In genomic region chr1:161999338-161999737, GRCm38 (mm10) we compare ENCODE assay signal across 9 mouse cellular contexts. TPM values are rescaled to one million over a fixed set of nuclear protein-coding genes. Genes with fewer than 3 reads are reported as not detected.
DNase-seq lines count a peak whose midpoint lies in the region; ATAC-seq and TF ChIP-seq lines count a peak whose summit lies in the region.
"Had no signal": no experiment of that assay in that cellular context is flagged by ENCODE, and none has a peak within 500 bp of the region (broad histone marks: within the 10 kb centered on the region; RNA-seq: fewer than 3 reads in every experiment).

No protein-coding gene starts in this region.

- peaks cover 7% of the 10 kb centered on the region; the same call in 1 of the 2 replicates for H3K4me1 ChIP-seq in spleen, adult 2 months (ENCODE audit: control insufficient read depth, insufficient read depth, insufficient read length)
- H3K4me1 ChIP-seq in limb, embryonic 10.5 days = peaks cover 49% of the 10 kb centered on the region
- peaks cover 24% of the 10 kb centered on the region for H3K4me1 ChIP-seq in stomach, embryonic 14.5 days (ENCODE audit: control insufficient read depth, insufficient read depth, low read length)

- no peak overlapping the region for H3K4me2 ChIP-seq in stomach, embryonic 14.5 days (replicated peaks; ENCODE audit: low read depth, low read length)

- no peak for TF ChIP-seq CTCF in gastrocnemius, adult 2 months (IDR thresholded peaks at IDR 0.05)
- TF ChIP-seq CTCF in spleen, adult 2 months (IDR thresholded peaks at IDR 0.05; ENCODE audit: extremely low read depth, insufficient read depth, insufficient read length, insufficient replicate concordance) = no peak

- H3K4me3 ChIP-seq in gastrocnemius, adult 2 months = peak overlapping the region; percentile 64
- H3K4me3 ChIP-seq in spleen, adult 2 months (ENCODE audit: extremely low read depth, insufficient read depth, insufficient read length) = no peak overlapping the region
- H3K4me3 ChIP-seq in limb, embryonic 10.5 days = no peak overlapping the region
- no peak overlapping the region for H3K4me3 ChIP-seq in stomach, embryonic 14.5 days (ENCODE audit: low read depth, low read length)

- H3K9me3 ChIP-seq in limb, embryonic 10.5 days (replicated peaks) = no peaks in the 10 kb centered on the region
- no peaks in the 10 kb centered on the region for H3K9me3 ChIP-seq in stomach, embryonic 14.5 days (ENCODE audit: control insufficient read depth, low read depth, low read length)

- ATAC-seq in stomach, embryonic 14.5 days (ENCODE audit: insufficient number of reproducible peaks, insufficient read depth, low FRiP score, low read depth) = no peak

- H3K27me3 ChIP-seq in spleen, adult 2 months (ENCODE audit: control insufficient read depth, insufficient read depth, low read length) = no peaks in the 10 kb centered on the region
- H3K27me3 ChIP-seq in limb, embryonic 10.5 days (ENCODE audit: low read depth, poor library complexity, severe bottlenecking) = no peaks in the 10 kb centered on the region
- H3K27me3 ChIP-seq in stomach, embryonic 14.5 days (ENCODE audit: control insufficient read depth, insufficient read depth, low read length) = no peaks in the 10 kb centered on the region

- H3K9ac ChIP-seq in stomach, embryonic 14.5 days (replicated peaks; ENCODE audit: low read depth, low read length) = no peak overlapping the region

- peak overlapping the region; percentile 76 for H3K27ac ChIP-seq in gastrocnemius, adult 2 months
- H3K27ac ChIP-seq in spleen, adult 2 months (ENCODE audit: insufficient read depth, low read length) = peak overlapping the region; percentile 22; the same call in 1 of the 2 replicates
- peak overlapping the region; percentile 95 for H3K27ac ChIP-seq in limb, embryonic 10.5 days
- peak overlapping the region; percentile 69 for H3K27ac ChIP-seq in stomach, embryonic 14.5 days (ENCODE audit: low read length)

- no peak for TF ChIP-seq POLR2A in spleen, adult 2 months (IDR thresholded peaks at IDR 0.05; ENCODE audit: low read depth, low read length)

- no peak for DNase-seq in gastrocnemius, adult 2 months
- DNase-seq in gastrocnemius, postnatal 10 days = no peak
- DNase-seq in spleen, adult 2 months (ENCODE audit: low read depth in 1 of 2, low spot score in 2 of 2) = no peak
- no peak for DNase-seq in spleen, postnatal 36 days (ENCODE audit: low spot score in 2 of 2)
- no peak for DNase-seq in limb, embryonic 10.5 days (ENCODE audit: low spot score)
- no peak for DNase-seq in natural killer cell, adult 2 months (ENCODE audit: low spot score in 2 of 2)
- DNase-seq in gastrocnemius, postnatal 4 days (ENCODE audit: low spot score in 2 of 2) = no peak
- DNase-seq: adrenal gland, postnatal 25 days had no signal

- no peaks in the 10 kb centered on the region for H3K36me3 ChIP-seq in spleen, adult 2 months (ENCODE audit: control insufficient read depth, insufficient read depth, low read length)
- no peaks in the 10 kb centered on the region for H3K36me3 ChIP-seq in limb, embryonic 10.5 days
- H3K36me3 ChIP-seq in stomach, embryonic 14.5 days (ENCODE audit: control insufficient read depth, insufficient read depth, low read length) = no peaks in the 10 kb centered on the region

- 34% methylated on average over 5 of the region's 5 CpGs for WGBS in spleen, adult 2 months
- WGBS in limb, embryonic 10.5 days = 41% methylated on average over 5 of the region's 5 CpGs
- WGBS in stomach, embryonic 14.5 days = 34% methylated on average over 5 of the region's 5 CpGs

- intact Hi-C loops in gastrocnemius, adult 2 months (cut with DNase I) = no loop called here

RNA-seq across cellular contexts. Expression of gene 4930558K02Rik, which starts 19.9 kb away (rescaled TPM):
- total RNA-seq in gastrocnemius, adult 2 months (2021) = not detected
- not detected for total RNA-seq in gastrocnemius, postnatal 10 days (2021)
- polyA plus RNA-seq in spleen, adult 2 months (2012; rRNA removed) = not detected in 2 replicates
- not detected in 2 replicates for polyA plus RNA-seq in limb, embryonic 10.5 days (2016; fragmentation: Nextera tagmentation; extraction: Ambion mirVana)
- polyA plus RNA-seq in stomach, embryonic 14.5 days (2014; fragmentation: Nextera tagmentation; extraction: Ambion mirVana) = not detected in 2 replicates
- under 1 TPM in 1 of 2 experiments, not detected in 1; 0.29 TPM for total RNA-seq in gastrocnemius, postnatal 4 days (2021)
- total RNA-seq: adrenal gland, postnatal 25 days had no signal

RNA-seq across cellular contexts. Expression of gene Pigc, which starts 30.4 kb away (rescaled TPM):
- total RNA-seq in gastrocnemius, adult 2 months (2021) = 10 to 100 TPM; 14.4 to 15.6 TPM
- total RNA-seq in gastrocnemius, postnatal 10 days (2021) = 10 to 100 TPM; 15.9 to 19.5 TPM
- polyA plus RNA-seq in spleen, adult 2 months (2012; rRNA removed) = 10.2 and 10.7 TPM in 2 replicates
- 31.4 and 39.9 TPM in 2 replicates for polyA plus RNA-seq in limb, embryonic 10.5 days (2016; fragmentation: Nextera tagmentation; extraction: Ambion mirVana)
- 39.0 and 42.2 TPM in 2 replicates for polyA plus RNA-seq in stomach, embryonic 14.5 days (2014; fragmentation: Nextera tagmentation; extraction: Ambion mirVana)
- total RNA-seq in gastrocnemius, postnatal 4 days (2021) = 10 to 100 TPM; 18.8 to 21.0 TPM

Comparison
In these comparisons a context has a peak if more than half of its experiments do, and no peak if none do; other contexts are left out.
1. H3K27ac ChIP-seq: peak in every context shown above with its lines; median percentile 95 in limb, embryonic 10.5 days; 76 in gastrocnemius, adult 2 months; 69 in stomach, embryonic 14.5 days; 22 in spleen, adult 2 months.